Mouse (Mus musculus): Measurements from ENCODE around the gene Prkce. TPM values are rescaled to one million over a fixed set of nuclear protein-coding genes. Genes with fewer than 3 reads are reported as not detected.
"Not testable (repeated sequence)": the region's sequence is repeated elsewhere in the genome, so short reads cannot be mapped to it uniquely, and the experiment has no call there.

Prkce gene
- total RNA-seq, 2 experiments from 2014 or later: 2.3 to 5.9 TPM

DNA sequence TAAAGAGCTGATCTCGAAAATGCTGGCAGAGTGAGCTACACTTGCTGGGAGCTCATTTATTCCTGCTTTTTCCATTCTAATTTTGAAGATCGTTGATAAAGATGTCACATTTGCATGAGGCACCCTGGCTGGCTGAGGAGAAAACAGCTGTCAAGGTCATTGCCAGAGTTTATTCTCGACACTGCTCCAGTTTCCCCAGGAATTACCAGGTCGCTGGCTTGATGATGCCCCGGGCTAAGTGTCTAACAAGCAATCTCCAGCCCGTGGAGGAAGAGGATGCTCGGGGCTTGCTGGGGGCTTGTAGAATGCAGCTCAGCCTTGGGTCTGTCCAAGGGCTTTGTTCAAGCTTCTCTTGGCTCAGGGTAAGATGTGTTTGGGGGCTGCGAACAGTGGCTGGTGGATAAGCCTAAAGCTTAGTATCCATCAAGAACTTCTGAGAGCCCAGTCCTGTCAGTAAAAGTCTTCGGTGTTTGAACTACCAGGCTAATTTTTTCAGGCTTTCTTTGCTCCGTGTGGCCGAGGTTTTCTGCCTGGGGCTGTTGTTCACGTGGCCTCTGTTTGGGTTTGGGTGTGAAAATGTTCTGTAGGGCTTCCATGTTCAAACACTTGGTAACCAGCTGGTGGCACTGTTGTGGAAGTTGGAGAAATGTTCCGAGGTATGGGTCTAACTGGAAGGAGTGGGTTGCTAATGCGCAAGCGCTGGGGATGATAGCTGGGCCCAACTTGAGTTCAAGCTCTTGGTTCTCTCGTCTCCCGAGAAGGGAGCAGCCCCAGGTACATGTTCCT is 293.3 kb downstream of the Prkce start:
- ATAC-seq (replicated peaks; ENCODE audit: poor library complexity, severe bottlenecking): no peak

DNA sequence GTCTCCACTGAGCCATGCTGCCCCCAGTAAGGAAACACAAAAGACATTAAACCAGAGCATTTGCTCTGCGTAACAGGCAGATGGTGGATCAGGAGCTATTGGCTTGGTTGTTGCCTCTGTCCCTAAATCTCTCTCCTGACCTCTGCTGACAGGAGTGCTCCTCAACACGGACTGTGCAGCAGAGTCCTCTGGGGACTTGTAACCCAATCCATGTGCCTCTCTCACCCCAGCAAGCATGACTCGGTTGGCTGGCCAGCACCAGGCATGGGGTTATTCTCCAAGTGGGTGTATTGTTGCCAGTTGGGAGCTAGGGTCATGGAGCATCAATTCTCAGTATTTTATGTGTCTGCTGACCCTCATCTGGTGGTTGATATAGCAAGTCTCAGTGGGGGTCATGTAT is 295.8 kb downstream of the Prkce start:
- ATAC-seq (replicated peaks; ENCODE audit: poor library complexity, severe bottlenecking): no peak

DNA sequence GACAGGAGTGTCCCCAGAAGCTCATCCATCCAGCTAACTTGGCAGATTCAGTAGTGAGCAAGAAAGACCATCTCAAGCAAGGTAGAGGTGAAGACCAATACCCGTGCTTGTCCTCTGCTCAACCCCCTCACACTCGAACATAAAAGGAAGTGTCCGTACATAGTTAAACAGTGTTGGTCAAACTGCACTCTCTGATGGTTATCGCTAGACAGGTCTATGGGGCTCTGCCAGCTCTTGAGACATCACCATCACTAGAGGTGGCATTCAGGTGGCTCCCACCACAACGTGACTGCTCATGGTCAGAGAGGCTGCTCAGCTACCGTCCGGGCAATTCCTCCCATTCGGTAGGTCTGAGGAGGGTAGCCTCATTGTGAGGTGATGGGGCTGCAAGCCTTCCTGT is 296.6 kb downstream of the Prkce start:
- no peak for ATAC-seq (replicated peaks; ENCODE audit: poor library complexity, severe bottlenecking)

DNA sequence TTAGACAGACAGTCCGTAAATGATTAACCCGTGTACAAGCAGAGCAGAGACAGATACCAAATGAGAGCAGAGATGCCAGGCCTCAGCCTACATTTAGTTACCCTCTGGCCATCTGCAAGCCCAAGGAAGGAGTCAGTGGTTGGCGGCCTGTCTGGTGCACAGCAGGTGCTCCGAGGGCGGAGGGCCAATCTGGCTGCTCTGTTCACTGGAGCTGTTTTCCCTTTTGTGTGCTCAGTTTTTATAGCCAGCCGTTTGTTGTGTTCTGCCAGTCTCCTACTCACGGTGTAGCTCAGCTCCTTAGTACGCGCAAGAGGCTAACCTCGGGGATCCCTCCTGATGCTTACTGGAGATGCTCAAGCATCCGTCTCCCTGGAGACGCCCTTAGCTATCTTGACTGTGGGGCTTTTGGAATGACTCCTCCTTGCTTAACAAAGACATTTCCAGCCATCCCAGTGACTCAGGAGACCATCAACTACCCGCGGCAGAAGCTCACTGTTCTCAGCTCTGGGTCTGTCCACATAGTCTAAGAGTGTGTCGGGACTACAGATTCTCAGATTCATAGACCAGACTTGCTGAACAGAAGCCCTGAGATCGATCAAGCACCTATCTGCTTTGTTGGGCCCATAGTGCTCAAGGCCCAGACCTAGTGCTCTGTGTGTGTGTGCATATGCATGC is 297.2 kb downstream of the Prkce start:
- ATAC-seq (replicated peaks; ENCODE audit: poor library complexity, severe bottlenecking): no peak

DNA sequence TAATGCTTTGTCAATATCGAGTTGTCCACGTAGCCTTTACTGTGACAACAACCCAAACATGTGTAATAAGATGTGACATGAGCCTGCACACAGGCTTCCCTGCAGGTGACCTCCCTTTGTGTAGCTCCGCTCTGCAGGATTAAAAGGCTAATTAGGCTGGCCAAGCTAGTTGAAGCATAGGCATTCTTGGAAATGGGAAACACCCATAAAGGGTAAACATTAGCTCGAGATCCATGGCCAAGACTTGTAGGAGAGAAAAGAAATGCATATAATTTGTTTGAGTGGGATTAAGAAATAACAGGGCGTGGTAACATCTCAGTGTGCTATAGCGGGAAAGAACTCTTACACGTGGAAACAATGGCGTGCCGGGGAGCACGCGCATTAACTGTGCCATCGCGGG is 298.3 kb downstream of the Prkce start:
- ATAC-seq (replicated peaks; ENCODE audit: poor library complexity, severe bottlenecking): no peak

DNA sequence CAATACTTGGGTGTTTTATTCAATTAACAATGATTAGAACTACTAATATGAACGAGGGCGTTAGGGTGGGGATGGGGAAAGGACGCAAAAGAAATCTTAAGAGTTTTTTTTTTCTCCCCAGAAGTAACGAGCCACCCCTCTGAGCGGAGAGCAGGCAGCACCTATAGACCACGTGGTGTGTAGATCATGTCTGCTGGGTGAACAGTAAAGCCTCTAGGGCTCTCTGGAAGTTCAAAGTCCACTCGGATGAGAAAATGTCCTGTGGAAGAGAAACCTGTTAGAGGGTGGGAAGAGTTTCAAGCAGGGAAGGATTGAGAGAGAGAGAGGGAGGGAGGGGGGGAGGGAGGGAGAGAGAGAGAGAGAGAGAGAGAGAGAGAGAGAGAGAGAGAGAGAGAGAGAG is 298.8 kb downstream of the Prkce start:
- no peak for ATAC-seq (replicated peaks; ENCODE audit: poor library complexity, severe bottlenecking)

DNA sequence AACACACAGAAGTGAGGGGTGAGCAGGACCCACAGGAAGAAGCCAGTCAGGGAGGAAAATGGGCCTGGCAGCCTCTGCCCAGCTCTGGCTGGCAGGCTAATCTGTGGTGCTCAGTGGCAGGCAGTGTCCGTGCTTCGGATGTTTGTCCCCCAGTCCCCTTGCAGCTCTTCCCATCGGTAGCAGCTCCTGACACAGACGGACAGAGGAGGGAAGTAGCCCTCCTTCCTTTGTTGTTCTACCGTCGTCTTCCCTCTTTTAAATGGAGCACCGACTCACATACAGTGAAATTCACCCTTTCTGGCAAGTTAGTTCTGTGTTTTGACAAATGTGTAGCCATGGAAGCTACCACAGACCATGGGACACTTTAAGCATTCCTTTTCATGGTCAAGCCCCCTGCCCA is 299.3 kb downstream of the Prkce start:
- no peak for ATAC-seq (replicated peaks; ENCODE audit: poor library complexity, severe bottlenecking)

DNA sequence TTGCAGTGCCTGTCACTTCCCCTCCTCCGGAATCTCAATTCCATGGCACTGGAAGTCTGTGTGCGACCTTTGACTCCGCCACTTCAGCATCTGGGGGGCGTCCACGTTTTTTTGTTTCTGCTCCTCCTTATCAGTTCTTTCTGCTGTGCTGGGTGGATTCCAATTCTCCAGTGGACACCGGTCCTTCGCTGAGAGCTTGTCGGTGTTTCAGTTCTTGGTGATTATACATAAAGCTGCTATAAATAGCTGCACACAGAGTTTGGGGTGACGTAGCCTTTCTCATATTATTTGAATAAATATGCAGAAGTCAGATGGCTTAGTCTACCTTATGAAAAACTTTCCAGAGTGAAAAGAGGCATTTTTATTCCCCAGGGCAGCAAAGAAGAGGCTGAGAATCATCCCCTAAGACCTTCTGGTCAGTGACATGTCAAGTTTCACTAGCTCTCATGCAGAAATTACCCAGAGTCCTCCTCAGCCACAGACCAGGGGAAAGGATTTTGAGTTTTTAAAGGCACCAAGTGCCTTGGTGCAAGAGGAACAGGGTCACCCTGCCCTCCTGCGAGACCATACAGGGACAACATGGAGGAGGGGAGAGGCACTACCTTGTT is 299.8 kb downstream of the Prkce start:
- no peak for ATAC-seq (replicated peaks; ENCODE audit: poor library complexity, severe bottlenecking)

DNA sequence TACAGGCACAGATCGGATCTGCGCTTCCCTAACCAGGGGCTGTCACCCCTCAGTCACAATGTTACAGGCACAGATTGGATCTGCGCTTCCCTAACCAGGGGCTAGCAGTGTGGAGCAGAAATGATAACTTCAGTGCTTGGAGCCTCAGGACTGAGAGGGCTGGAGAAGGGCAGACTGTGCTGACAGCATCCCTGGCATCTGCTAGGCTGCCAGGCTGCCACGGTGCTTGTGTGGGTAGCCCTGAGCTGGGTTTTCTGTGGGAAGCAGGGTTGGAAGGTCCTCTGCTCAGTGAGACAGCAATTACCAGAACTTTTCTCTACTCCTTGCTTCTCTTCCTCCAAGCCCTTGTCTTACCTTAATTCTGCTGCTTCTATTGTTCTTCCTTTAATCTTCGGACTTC is 300.4 kb downstream of the Prkce start:
- ATAC-seq (replicated peaks; ENCODE audit: poor library complexity, severe bottlenecking): no peak

DNA sequence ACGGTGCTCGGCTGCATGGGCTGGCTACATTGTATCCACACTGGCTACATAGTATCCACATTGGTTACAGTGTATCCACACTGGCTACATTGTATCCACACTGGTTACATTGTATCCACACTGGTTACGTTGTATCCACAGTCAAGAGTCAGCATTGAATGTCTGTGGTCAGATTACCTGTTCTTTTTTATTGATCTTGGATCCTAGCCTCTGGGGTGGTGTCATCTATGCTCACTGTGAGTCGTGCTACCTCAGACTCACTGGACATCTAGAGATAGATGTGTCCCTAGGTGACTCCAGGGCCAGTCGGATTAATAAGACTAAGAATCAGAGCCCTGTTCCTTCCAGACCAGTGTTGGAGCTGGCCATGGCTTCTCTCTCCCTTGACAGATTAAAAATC is 302.6 kb downstream of the Prkce start:
- no peak for ATAC-seq (replicated peaks; ENCODE audit: poor library complexity, severe bottlenecking)

DNA sequence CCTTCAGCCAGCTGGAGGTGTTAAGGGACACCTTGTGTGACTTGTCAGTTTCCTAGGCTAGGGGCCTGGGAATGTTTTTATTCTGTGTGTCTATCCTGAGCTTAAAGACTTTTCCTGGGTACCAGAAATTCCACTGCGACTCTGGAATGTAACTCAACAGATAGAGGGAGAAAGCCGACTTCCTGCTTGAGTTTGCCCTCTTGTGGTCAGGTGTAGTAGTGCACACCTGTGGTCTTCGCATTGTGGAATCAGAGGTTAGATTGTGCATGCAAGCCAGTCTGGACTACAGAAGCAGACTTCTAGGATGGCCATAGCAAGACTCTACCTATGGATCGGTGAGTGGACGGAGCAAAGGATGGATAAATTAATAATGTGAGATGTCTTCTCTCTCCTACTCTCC is 304.1 kb downstream of the Prkce start:
- ATAC-seq (replicated peaks; ENCODE audit: poor library complexity, severe bottlenecking): no peak

DNA sequence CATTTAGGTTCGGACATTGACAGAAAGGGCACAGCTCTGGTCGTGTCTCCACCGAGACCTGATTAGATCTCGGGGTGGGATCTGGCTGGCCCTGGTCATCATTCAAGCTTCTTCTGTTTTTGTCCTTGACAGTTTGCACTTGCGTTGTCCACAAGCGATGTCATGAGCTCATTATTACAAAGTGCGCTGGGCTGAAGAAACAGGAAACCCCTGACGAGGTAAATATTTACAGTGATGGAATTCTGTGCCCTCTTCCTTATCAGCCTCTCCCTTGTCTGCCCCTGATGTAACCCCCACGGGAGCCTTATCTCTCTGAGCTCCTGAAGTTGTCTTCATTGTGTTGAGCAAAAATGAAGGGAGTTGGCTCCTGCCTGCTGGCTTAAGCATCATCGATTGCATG is 309.1 kb downstream of the Prkce start:
- ATAC-seq (replicated peaks; ENCODE audit: poor library complexity, severe bottlenecking): no peak

DNA sequence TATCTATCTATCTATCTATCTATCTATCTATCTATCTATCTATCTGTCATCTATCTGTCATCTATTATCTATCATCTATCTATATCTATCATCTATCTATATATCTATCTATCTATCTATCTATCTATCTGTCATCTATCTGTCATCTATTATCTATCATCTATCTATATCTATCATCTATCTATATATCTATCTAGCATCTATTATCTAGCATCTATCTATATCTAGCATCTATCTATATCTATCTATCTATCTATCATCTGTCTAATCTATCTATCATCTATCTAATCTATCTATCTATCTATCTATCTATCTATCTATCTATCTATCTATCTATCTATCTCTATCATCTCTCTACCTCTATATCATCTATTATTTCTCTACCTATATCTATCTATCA is 309.8 kb downstream of the Prkce start:
- ATAC-seq (replicated peaks; ENCODE audit: poor library complexity, severe bottlenecking): not testable (repeated sequence)

DNA sequence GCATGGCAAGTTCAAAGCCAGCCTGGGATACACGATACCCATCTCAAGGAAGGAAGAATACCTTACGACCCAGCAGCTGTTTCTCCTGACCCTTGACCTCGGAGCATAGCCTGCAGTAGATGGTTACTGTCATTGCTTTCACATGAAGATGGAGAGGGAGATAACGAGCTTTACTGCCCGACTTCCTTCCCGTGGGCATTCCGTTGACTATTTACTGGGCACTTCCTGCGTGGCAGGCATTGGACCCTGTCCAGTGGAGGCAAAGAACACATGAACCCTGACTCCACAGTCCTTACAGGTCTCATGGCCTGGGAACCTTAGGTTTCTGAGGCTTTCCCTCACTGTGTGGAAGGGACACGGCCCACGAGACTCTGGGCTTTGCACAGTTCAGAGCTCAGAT is 311.8 kb downstream of the Prkce start:
- ATAC-seq (replicated peaks; ENCODE audit: poor library complexity, severe bottlenecking): no peak

DNA sequence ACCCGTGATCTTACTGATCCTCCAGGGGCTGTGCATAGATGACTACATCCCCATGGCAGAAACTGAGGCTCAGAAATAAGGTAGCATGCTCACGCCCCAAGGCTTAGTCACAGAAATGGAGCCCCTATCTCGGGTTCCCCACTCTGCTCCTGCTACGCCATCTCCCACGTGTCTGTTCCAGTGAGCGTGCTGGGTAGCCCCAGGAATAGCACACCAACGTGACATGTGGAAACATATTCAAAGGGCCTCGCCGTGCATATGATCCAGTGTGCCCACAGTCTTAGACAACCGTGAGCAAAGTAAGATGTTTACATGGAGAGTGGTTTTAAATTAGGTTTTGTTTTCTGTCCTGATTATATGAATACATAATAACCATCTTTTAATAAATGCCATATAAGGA is 315.1 kb downstream of the Prkce start:
- ATAC-seq (replicated peaks; ENCODE audit: poor library complexity, severe bottlenecking): no peak

DNA sequence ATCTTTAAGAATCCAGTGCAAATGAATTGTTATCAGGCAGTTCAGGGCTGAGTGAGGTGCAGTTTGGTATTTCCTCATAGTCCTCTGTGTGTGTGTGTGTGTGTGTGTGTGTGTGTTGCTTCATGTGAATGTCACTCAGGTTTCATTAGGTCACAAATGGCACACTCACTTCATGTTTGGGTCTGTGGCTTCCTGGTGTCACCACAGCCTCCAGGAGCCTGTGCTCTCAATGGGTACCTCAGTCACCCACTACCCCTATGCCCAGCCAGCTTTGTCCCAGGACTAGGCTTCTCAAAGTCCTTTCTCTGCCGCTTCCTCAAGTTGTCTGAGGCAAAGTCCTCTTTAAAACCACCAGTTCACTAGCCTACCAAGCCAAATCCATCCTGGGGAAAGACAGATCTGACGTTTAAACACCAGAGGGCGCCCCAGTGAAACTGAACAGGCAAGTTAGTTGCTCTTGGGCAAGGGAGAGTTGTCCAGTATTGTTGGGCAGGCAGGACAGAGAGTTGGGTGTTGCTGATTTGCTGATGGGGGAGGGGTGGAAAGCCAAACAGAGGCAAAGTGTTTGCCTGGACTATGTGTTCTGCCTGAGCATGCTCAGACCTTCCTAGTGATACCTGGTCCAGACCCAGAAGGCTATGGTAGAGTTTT is 316.6 kb downstream of the Prkce start:
- ATAC-seq (replicated peaks; ENCODE audit: poor library complexity, severe bottlenecking): peak; percentile 92

DNA sequence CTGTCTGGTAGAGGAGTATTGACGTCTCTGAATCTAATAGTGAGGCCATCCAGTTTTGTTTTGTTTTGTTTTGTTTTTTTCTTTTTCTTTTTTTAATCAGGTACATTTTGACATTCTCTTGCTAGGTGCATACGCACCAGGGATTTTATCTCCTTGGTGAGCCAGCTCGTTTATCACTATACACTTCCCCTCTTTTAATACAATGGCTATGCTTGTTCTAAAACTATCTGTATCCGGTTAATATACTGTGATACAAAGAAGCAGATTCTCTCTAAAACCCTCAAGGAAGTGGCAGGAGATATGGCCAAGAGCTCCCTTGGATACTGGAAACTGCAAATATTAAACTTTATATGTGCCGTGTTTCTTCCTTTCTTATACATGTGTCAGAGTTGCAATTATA is 319.1 kb downstream of the Prkce start:
- no peak for ATAC-seq (replicated peaks; ENCODE audit: poor library complexity, severe bottlenecking)

DNA sequence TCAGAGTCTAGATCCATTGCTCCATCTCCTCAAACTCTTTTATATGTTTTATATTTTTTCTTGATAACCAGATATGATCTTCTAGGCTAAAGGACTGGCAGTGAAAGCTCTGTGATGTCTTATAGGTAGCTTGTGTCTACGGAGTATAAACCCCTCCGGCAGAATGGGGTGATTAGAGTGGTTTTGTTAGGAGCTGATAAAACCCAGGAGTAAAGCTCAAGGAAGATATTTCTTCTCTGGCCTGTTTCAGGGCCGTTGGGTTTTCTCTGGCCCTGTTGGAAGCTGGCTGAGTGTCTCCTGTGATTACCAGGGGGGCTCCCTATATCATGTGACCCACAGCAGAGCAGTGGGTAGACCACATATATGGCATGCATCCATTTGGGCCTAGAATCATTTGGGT is 319.9 kb downstream of the Prkce start:
- ATAC-seq (replicated peaks; ENCODE audit: poor library complexity, severe bottlenecking): no peak

DNA sequence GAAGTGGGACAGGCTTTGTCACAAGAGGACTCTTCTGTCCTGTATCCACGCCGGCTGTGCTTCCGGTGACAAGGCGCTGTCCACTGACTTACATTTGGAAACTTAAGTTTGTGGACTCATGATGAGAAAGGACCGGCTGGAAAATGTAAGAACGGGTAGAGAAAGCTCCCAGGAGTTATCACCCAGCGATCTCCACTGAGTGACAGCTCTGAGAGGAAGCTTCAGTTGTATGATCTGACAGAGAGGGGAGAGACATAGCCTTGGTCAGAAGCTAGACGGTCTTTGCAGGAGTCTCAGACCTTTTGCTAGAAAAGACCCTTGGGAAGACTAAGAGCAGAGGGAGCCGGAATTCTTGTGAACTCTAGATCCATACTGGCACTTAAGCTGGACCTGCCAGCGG is 322.2 kb downstream of the Prkce start:
- ATAC-seq (replicated peaks; ENCODE audit: poor library complexity, severe bottlenecking): no peak

DNA sequence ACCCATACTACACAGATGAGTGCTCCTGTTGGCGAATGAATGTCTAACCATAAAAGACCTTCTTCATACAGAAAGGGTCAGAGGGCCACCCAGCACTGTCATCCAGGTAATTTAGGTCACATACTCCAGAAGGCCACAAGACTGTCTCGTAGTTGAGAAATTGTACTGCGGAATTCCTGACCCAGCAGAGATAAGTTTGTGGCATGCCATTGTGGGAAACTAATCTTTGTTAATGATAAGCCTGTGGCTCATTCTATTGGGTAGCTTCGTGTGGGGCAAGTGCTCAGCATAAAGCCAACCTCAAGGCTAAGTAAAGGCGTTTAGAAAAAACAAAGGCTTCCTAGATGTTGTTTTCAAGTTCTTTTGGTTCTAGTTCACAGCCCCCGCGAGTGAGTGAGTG is 324.8 kb downstream of the Prkce start:
- no peak for ATAC-seq (replicated peaks; ENCODE audit: poor library complexity, severe bottlenecking)

DNA sequence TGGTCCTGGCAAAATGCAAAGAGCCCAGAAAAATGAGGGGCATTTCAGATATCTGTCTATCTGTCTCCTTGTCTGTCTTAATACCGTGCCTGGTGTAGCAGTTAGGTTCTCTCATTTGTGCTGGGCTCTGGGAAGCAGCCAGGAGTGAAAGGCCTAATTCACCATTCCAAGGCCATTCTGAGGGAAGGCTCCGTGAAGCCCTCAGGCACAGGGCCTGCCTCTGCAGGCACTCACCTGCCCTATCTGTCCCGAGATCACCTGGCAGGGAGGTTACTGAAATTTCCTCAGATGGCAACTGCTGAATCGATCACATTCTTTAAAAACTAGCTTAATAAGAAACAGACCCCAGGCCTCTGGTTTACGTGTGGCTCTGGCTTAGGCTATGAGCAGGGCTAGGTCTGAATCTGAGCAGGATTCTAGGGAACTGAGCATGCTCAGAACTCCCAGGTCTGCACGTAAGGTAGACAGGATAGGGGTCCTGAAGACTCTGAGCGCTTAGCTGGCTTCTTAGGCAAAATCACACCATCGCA is 326.4 kb downstream of the Prkce start:
- no peak for ATAC-seq (replicated peaks; ENCODE audit: poor library complexity, severe bottlenecking)
